Mouse (Mus musculus): ENCODE data around the gene Kcnip1.

- TF ChIP-seq CTCF (IDR thresholded peaks at IDR 0.05; ENCODE audit: low read depth) = no peak
- no peak for TF ChIP-seq EP300 (optimal IDR thresholded peaks at IDR 0.05)
Observed at GRCm38 (mm10) chr11:33690181-33690580, 302.8 kb downstream of the Kcnip1 start.

All from stomach, postnatal 0 days (tissue).